Mouse (Mus musculus) liver, adult (tissue): Measurements from ENCODE around the gene Fam184b.

Source experiments
- GATA4 ChIP-seq: IDR thresholded peaks from 2 replicates; pipeline ENCODE4 v1.6.1; 2014; ENCODE audit warnings: mild to moderate bottlenecking, low read length; ENCODE audit not compliant: insufficient replicate concordance

The Fam184b gene

GRCm38 (mm10) chr5:45638806-45639714, at the start of gene Fam184b:
Gene Fam184b, minus strand, starts transcription at chr5:45639614.
- TF ChIP-seq GATA4: no peak

GRCm38 (mm10) chr5:45689152-45689551, 49.7 kb upstream of the Fam184b start:
- no peak for TF ChIP-seq GATA4

GRCm38 (mm10) chr5:45686223-45686622, 46.8 kb upstream of the Fam184b start:
- TF ChIP-seq GATA4: no peak

DNA sequence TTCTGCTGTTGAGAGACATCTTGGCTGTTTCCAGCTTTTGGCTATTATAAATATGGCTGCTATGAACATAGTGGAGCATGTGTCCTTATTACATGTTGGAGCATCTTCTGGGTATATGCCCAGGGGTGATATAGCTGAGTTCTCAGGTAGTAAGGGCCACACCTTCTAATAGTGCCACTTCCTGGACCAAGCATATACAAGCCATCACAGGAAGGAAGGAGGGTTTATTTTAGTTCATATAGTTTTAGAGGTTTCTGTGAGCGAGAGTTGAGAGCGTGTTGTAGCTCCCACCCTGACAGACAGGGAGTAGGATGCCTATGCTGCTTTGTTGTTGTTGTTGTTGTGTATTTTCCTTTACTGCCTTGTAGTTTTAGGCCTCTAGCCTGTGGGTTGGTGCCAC, 45.8 kb upstream of the Fam184b start:
- TF ChIP-seq GATA4: no peak

DNA sequence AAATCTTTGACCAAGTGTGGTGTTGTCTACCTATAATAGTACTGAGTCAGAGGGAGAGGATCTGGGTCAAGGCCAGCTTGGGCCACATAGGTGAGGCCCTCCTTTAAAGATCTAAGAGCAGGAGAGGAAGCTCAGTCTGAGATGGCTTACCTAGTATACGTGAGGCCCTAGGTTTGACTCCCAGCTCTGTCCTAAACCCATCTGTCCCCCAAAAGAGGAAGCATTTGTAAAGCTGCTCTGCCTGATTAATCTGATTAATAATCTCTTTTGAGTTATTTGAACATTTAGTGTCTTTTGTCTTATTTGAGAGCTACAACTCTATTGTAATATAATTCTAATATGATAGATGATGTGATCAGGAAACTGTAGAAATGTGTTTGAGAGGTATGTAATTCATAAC, 44.0 kb upstream of the Fam184b start:
- no peak for TF ChIP-seq GATA4

- no peak for TF ChIP-seq GATA4
Measured at GRCm38 (mm10) chr5:45679955-45680354, 40.5 kb upstream of the Fam184b start.

DNA sequence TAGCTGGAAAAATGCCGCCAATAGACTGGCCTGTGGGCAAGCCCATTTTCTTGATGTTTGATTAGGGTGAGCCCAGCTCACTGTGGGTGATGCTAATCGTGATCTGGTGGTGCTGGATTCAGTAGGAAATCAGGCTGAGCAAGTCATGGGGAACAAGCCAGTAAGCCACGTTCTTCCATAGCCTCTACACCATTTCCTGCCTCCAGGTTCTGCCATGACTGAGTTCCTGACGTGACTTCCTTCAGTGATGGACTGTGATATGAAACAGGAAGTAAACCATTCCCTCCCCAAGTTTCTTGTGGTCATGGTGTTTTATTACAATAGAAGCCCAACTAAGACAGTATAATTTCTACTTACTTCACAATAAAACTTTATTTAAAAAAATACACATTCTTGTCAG, 38.2 kb upstream of the Fam184b start:
- TF ChIP-seq GATA4: no peak

DNA sequence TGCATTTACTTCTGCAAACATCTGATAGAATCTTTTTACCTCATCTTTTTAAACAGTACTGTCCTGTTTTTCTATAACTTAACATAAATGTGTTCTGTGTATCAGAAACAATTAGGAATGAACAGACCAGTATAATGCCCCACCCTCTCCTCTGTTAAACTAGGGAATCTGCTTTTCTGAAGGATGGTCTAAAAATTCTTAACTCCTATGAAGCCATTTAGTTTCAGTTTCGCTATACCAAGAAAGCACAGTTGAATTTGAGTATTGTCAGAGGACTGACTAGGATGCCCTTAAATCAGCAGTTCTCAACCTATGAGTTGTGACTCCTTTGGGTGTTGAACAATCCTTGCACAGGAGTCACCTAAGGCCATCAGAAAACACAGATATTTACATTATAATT, 35.6 kb upstream of the Fam184b start:
- TF ChIP-seq GATA4: no peak

DNA sequence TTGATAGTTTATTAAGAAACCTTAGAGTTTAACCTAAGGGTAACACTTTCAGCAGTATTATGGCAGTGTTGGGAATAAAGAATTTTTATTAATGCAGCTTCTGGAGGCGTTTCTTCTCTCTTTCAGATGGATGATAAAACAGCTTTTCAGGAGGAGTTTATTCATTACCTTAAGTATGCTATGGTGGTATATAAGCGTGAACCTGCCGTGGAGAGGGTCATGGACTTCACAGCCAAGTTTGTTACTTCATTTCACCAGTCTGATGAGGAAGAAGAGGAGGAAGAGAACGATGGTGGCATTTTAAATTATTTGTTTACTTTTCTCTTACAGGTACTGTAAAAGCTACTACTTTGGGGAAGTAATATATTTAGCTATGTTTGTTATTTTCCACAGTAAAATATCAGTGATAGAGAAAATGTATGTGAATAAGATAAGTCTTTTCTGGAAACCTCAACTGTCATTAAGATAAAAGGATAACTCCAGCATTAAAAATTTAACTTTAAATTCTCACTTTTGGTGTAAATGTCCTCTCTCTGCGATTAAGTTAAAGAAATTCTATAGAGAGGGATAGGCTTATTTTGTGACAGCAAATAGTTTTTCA, 31.6 kb upstream of the Fam184b start:
- TF ChIP-seq GATA4: no peak

- TF ChIP-seq GATA4: no peak
Measured at GRCm38 (mm10) chr5:45670280-45670670, 30.9 kb upstream of the Fam184b start.

- no peak for TF ChIP-seq GATA4
Measured at GRCm38 (mm10) chr5:45669598-45670279, 30.3 kb upstream of the Fam184b start, which contains the start of gene Ncapg. Gene Ncapg, plus strand, starts transcription at chr5:45669919.

DNA sequence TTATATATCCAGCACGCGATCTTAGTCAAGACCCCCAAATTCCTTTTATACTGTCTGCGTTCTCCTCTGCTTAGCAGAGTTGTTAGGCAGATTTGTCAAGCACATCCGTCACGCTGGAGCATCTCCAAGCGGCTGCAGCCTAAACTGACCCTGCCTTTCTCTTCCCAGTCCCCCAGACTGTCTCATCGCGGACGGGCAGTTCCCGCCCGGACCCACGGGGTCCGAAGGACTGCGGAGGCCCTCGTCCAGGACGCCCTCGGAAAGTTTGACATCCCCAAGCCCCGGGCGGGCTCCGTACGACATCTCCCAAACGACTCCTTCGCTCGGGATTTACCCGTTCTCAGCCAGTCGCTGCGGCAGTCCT, 29.8 kb upstream of the Fam184b start:
- no peak for TF ChIP-seq GATA4

- no peak for TF ChIP-seq GATA4
Measured at GRCm38 (mm10) chr5:45668831-45669230, 29.4 kb upstream of the Fam184b start.

DNA sequence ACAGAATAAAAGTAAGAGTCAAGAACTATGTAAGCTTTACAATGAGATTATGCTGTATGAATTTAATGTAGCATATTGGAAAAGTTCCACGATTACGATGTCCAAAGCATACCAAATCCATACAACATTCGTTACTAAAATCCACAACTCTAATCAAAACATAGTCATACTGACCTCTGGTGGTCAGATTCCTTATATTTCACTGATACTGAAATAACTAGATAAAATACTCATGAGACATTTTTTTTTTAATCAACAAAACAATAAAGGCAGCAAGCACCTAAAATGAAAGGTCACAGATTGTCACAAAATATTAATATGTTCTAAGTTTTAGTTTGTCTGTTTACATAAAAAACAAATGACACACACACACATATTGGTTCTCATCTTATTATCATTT, 28.9 kb upstream of the Fam184b start:
- TF ChIP-seq GATA4: no peak

DNA sequence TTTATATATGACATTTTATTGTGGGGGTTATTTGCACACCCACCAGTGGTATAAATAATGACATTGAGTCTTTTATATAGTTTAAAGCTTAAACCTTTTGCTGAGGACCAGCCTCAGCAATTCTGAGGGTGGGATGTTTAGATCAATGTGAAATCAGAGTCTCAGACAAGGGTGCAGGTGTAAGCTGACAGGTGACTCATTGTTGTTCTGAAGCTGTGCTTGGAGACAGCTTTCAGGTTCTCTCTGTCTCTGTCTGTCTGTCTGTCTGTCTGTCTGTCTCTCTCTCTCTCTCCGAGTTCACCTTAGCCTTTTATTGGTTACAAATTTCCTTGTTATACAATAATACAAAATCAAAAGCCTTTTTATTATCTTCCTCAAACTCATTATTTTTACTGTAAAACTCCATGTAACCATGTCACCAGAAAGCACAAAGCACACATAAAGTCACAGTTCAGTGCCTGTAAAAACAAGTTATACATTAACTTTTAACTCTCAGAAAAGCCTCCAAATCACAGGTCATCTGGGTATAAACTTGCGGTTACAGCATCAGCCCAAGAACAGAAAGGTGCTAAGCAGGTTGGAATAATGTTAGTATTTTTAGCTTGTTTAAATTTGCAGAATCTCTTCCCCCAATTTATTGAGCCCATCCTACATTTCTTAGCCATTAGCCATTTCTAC, 11.8 kb upstream of the Fam184b start:
- no peak for TF ChIP-seq GATA4
